Comparison of ENCODE assay signal across 10 mouse cellular contexts in genomic region chr15:79934776-79935175, GRCm38 (mm10). TPM values are rescaled to one million over a fixed set of nuclear protein-coding genes. Genes with fewer than 3 reads are reported as not detected.
DNase-seq lines count a peak whose midpoint lies in the region; ATAC-seq and TF ChIP-seq lines count a peak whose summit lies in the region.
"Had no signal": no experiment of that assay in that cellular context is flagged by ENCODE, and none has a peak within 500 bp of the region (broad histone marks: within the 10 kb centered on the region; RNA-seq: fewer than 3 reads in every experiment).

No protein-coding gene starts in this region.

- WGBS in lung, postnatal 0 days = 17% methylated on average over 10 of the region's 10 CpGs
- 15% methylated on average over 10 of the region's 10 CpGs for WGBS in lung, adult 2 months
- 1% methylated on average over 10 of the region's 10 CpGs for WGBS in hindbrain, embryonic 13.5 days
- WGBS in neural tube, embryonic 15.5 days = 3% methylated on average over 10 of the region's 10 CpGs

- H3K9me3 ChIP-seq in lung, postnatal 0 days (ENCODE audit: low read length) = no peaks in the 10 kb centered on the region
- no peaks in the 10 kb centered on the region for H3K9me3 ChIP-seq in hindbrain, embryonic 13.5 days
- H3K9me3 ChIP-seq in neural tube, embryonic 15.5 days (replicated peaks) = no peaks in the 10 kb centered on the region

- H3K4me1 ChIP-seq in lung, postnatal 0 days (ENCODE audit: insufficient read depth, low read depth, low read length) = peaks cover 5% of the 10 kb centered on the region
- H3K4me1 ChIP-seq in lung, adult 2 months (ENCODE audit: control insufficient read depth, insufficient read depth, low read length) = peaks cover 8% of the 10 kb centered on the region; the same call in 1 of the 2 replicates
- H3K4me1 ChIP-seq in hindbrain, embryonic 13.5 days (replicated peaks) = peaks cover 33% of the 10 kb centered on the region
- H3K4me1 ChIP-seq in neural tube, embryonic 15.5 days = peaks cover 32% of the 10 kb centered on the region

- no peak overlapping the region for H3K4me2 ChIP-seq in lung, postnatal 0 days (replicated peaks; ENCODE audit: low read depth, low read length)
- peak overlapping the region; percentile 41; the same call in 1 of the 2 replicates for H3K4me2 ChIP-seq in hindbrain, embryonic 13.5 days
- H3K4me2 ChIP-seq in neural tube, embryonic 15.5 days = peak overlapping the region; percentile 20

- no peak for TF ChIP-seq EP300 in lung, postnatal 0 days (IDR thresholded peaks at IDR 0.05)

- no peak for ATAC-seq in lung, postnatal 0 days
- ATAC-seq in hindbrain, embryonic 13.5 days (ENCODE audit: low FRiP score) = no peak
- ATAC-seq in neural tube, embryonic 15.5 days (ENCODE audit: low FRiP score) = no peak

- H3K27ac ChIP-seq in lung, postnatal 0 days (ENCODE audit: low read length) = peak overlapping the region; percentile 26; the same call in 1 of the 2 replicates
- H3K27ac ChIP-seq in hindbrain, embryonic 13.5 days = no peak overlapping the region
- no peak overlapping the region for H3K27ac ChIP-seq in neural tube, embryonic 15.5 days (replicated peaks)

- H3K36me3 ChIP-seq in lung, postnatal 0 days (ENCODE audit: insufficient read depth, low read length) = no peaks in the 10 kb centered on the region
- no peaks in the 10 kb centered on the region for H3K36me3 ChIP-seq in hindbrain, embryonic 13.5 days
- H3K36me3 ChIP-seq in neural tube, embryonic 15.5 days = no peaks in the 10 kb centered on the region

- H3K9ac ChIP-seq in lung, postnatal 0 days (replicated peaks; ENCODE audit: low read depth) = no peak overlapping the region
- no peak overlapping the region for H3K9ac ChIP-seq in hindbrain, embryonic 13.5 days
- no peak overlapping the region for H3K9ac ChIP-seq in neural tube, embryonic 15.5 days (replicated peaks)

- H3K4me3 ChIP-seq in lung, postnatal 0 days (ENCODE audit: low read depth, low read length) = no peak overlapping the region
- H3K4me3 ChIP-seq in lung, adult 2 months (replicated peaks; ENCODE audit: extremely low read depth, low read depth, low read length) = no peak overlapping the region
- H3K4me3 ChIP-seq in hindbrain, embryonic 13.5 days = no peak overlapping the region
- no peak overlapping the region for H3K4me3 ChIP-seq in neural tube, embryonic 15.5 days (replicated peaks)

- TF ChIP-seq POLR2A in lung, adult 2 months (IDR thresholded peaks at IDR 0.05; ENCODE audit: borderline replicate concordance, extremely low read depth, low read depth, low read length) = no peak
- no peak for TF ChIP-seq POLR2A in brain, embryonic 14.5 days (IDR thresholded peaks at IDR 0.05; ENCODE audit: borderline replicate concordance, extremely low read depth, insufficient read depth, insufficient read length, poor library complexity, severe bottlenecking)

- H3K27me3 ChIP-seq in lung, postnatal 0 days (replicated peaks; ENCODE audit: insufficient read depth, low read length) = peaks cover 5% of the 10 kb centered on the region; the same call in 1 of the 2 replicates
- H3K27me3 ChIP-seq in hindbrain, embryonic 13.5 days = peaks cover 38% of the 10 kb centered on the region
- peaks cover 12% of the 10 kb centered on the region for H3K27me3 ChIP-seq in neural tube, embryonic 15.5 days (replicated peaks)

- no peak for DNase-seq in lung, postnatal 0 days (ENCODE audit: low spot score)
- DNase-seq in lung, adult 2 months = no peak
- peak; percentile 75 for DNase-seq in brain, embryonic 14.5 days (ENCODE audit: low read depth)
- DNase-seq in kidney, adult 18-20 months = no peak
- no peak for DNase-seq in heart, adult 11 months
- DNase-seq in urinary bladder, postnatal 14 days (ENCODE audit: low spot score) = no peak
- DNase-seq: cerebellum, adult 8-10 months; right cerebral cortex, adult 18-20 months had no signal

- TF ChIP-seq CTCF in lung, postnatal 0 days (IDR thresholded peaks at IDR 0.05) = no peak
- TF ChIP-seq CTCF in lung, adult 2 months (IDR thresholded peaks at IDR 0.05; ENCODE audit: insufficient read depth, low read length) = no peak
- no peak for TF ChIP-seq CTCF in brain, embryonic 14.5 days (IDR thresholded peaks at IDR 0.05; ENCODE audit: borderline replicate concordance, extremely low read depth, insufficient read depth, insufficient read length)

RNA-seq across cellular contexts. Expression of gene Cbx7, which starts 36.1 kb away (rescaled TPM):
- 4.1 and 4.5 TPM in 2 replicates for polyA plus RNA-seq in lung, postnatal 0 days (2015; fragmentation: Nextera tagmentation; extraction: Ambion mirVana)
- polyA plus RNA-seq in lung, adult 2 months (2012; rRNA removed) = 72.5 and 75.9 TPM in 2 replicates
- 10.9 and 14.4 TPM in 2 replicates for polyA plus RNA-seq in brain, embryonic 14.5 days (2012; rRNA removed)
- polyA plus RNA-seq in hindbrain, embryonic 13.5 days (2015; fragmentation: Nextera tagmentation; extraction: Ambion mirVana) = 3.6 and 3.7 TPM in 2 replicates
- 4.1 and 4.6 TPM in 2 replicates for polyA plus RNA-seq in neural tube, embryonic 15.5 days (2015; fragmentation: Nextera tagmentation; extraction: Ambion mirVana)

RNA-seq across cellular contexts. Expression of gene Apobec3, which starts 43.3 kb away (rescaled TPM):
- 24.8 and 29.5 TPM in 2 replicates for polyA plus RNA-seq in lung, postnatal 0 days (2015; fragmentation: Nextera tagmentation; extraction: Ambion mirVana)
- polyA plus RNA-seq in lung, adult 2 months (2012; rRNA removed) = 29.7 and 36.7 TPM in 2 replicates
- polyA plus RNA-seq in brain, embryonic 14.5 days (2012; rRNA removed) = 4.7 and 5.6 TPM in 2 replicates
- polyA plus RNA-seq in hindbrain, embryonic 13.5 days (2015; fragmentation: Nextera tagmentation; extraction: Ambion mirVana) = 4.5 and 4.7 TPM in 2 replicates
- 4.8 and 44.4 TPM in 2 replicates for polyA plus RNA-seq in neural tube, embryonic 15.5 days (2015; fragmentation: Nextera tagmentation; extraction: Ambion mirVana)
